Mouse (Mus musculus) cerebellum, adult 9-11 months (tissue): Measurements from ENCODE around the gene Zfp618.

Source experiments
- DNase-seq: peaks from one replicate; pipeline ENCODE4 v3.0.0; 2022

Zfp618 gene

GRCm38 (mm10) chr4:62965497-62966302, at the start of gene Zfp618:
Gene Zfp618 (plus strand): TSS chr4:62965573.
- peak; percentile 12 for DNase-seq

GRCm38 (mm10) chr4:62917056-62917455, 48.3 kb upstream of the Zfp618 start:
- DNase-seq: no peak

GRCm38 (mm10) chr4:62933798-62934197, 31.6 kb upstream of the Zfp618 start:
- no peak for DNase-seq

- no peak for DNase-seq
Measured at GRCm38 (mm10) chr4:62935589-62936218, 29.7 kb upstream of the Zfp618 start.

GRCm38 (mm10) chr4:62941961-62942892, 23.1 kb upstream of the Zfp618 start:
- DNase-seq: no peak

- no peak for DNase-seq
Measured at GRCm38 (mm10) chr4:62944326-62944879, 21.0 kb upstream of the Zfp618 start.

- DNase-seq: no peak
Measured at GRCm38 (mm10) chr4:62963806-62964205, 1.6 kb upstream of the Zfp618 start.

GRCm38 (mm10) chr4:62964844-62965496, 403 bp upstream of the Zfp618 start:
- DNase-seq: no peak

- no peak for DNase-seq
Measured at GRCm38 (mm10) chr4:62969526-62969925, 4.2 kb downstream of the Zfp618 start.

GRCm38 (mm10) chr4:62971991-62972390, 6.6 kb downstream of the Zfp618 start:
- no peak for DNase-seq

GRCm38 (mm10) chr4:62973086-62973485, 7.7 kb downstream of the Zfp618 start:
- DNase-seq: no peak

- no peak for DNase-seq
Measured at GRCm38 (mm10) chr4:62974901-62975300, 9.5 kb downstream of the Zfp618 start.

GRCm38 (mm10) chr4:62975541-62975940, 10.2 kb downstream of the Zfp618 start:
- no peak for DNase-seq

GRCm38 (mm10) chr4:62977454-62977853, 12.1 kb downstream of the Zfp618 start:
- no peak for DNase-seq

GRCm38 (mm10) chr4:62978501-62978911, 13.1 kb downstream of the Zfp618 start:
- DNase-seq: no peak

- DNase-seq: no peak
Measured at GRCm38 (mm10) chr4:62981572-62981971, 16.2 kb downstream of the Zfp618 start.

- DNase-seq: no peak
Measured at GRCm38 (mm10) chr4:62983556-62983955, 18.2 kb downstream of the Zfp618 start.

GRCm38 (mm10) chr4:62991336-62991735, 26.0 kb downstream of the Zfp618 start:
- DNase-seq: no peak

- no peak for DNase-seq
Measured at GRCm38 (mm10) chr4:62993190-62993589, 27.8 kb downstream of the Zfp618 start.

- DNase-seq: no peak
Measured at GRCm38 (mm10) chr4:62997606-62998005, 32.2 kb downstream of the Zfp618 start.

GRCm38 (mm10) chr4:62998431-62998835, 33.1 kb downstream of the Zfp618 start:
- no peak for DNase-seq

GRCm38 (mm10) chr4:62998908-62999307, 33.5 kb downstream of the Zfp618 start:
- no peak for DNase-seq
